Mouse (Mus musculus) CD4-positive, CD25-positive, alpha-beta regulatory T cell (primary cell): ENCODE data around the gene Hoxc5. TPM values are rescaled to one million over a fixed set of nuclear protein-coding genes. Genes with fewer than 3 reads are reported as not detected.

Experiments
- polyA plus RNA-seq: library from polyadenylated mRNA; unstranded; fragments of 100-300 nt; shearing (Covaris generic); gene quantifications from one replicate; pipeline ENCODE4 v1.2.1, GENCODE M21; 2017

Gene Hoxc5
- polyA plus RNA-seq = not detected

GRCm38 (mm10) chr15:102967312-102967510, at the start of gene Hoxc5:
Gene Hoxc5, plus strand, starts transcription at chr15:102967443.

DNA sequence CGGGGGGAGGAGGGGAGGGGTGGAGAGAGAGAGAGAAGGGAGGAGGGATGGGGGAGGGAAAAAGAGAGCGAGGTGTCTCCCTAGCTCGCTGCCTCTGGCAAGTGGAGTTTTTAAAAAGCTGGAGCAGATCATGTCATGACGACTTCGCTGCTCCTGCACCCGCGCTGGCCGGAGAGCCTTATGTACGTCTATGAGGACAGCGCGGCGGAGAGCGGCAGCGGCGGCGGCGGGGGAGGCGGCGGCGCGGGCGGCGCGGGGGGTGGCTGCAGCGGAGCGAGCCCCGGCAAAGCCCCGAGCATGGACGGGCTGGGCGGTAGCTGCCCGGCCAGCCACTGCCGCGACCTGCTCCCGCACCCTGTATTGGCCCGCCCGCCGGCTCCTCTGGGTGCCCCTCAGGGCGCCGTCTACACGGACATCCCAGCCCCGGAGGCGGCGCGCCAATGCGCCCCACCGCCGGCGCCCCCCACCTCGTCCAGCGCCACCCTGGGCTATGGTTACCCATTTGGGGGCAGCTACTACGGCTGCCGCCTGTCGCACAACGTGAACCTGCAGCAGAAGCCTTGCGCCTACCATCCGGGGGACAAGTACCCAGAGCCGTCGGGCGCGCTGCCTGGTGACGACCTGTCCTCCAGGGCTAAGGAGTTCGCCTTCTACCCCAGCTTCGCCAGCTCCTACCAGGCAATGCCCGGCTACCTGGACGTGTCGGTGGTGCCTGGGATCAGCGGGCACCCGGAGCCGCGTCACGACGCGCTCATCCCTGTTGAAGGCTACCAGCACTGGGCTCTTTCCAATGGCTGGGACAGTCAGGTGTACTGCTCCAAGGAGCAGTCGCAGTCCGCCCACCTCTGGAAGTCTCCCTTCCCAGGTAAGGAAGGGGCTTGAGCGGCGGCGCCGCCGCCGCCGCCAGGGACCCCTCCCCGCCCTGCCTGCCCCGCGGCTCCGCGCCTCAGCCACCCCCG, 45.9 kb upstream of the Hoxc5 start, which contains the start of gene Hoxc13:
Hoxc13 (plus strand) TSS at position 51 of the 959 bp plus-strand sequence.

DNA sequence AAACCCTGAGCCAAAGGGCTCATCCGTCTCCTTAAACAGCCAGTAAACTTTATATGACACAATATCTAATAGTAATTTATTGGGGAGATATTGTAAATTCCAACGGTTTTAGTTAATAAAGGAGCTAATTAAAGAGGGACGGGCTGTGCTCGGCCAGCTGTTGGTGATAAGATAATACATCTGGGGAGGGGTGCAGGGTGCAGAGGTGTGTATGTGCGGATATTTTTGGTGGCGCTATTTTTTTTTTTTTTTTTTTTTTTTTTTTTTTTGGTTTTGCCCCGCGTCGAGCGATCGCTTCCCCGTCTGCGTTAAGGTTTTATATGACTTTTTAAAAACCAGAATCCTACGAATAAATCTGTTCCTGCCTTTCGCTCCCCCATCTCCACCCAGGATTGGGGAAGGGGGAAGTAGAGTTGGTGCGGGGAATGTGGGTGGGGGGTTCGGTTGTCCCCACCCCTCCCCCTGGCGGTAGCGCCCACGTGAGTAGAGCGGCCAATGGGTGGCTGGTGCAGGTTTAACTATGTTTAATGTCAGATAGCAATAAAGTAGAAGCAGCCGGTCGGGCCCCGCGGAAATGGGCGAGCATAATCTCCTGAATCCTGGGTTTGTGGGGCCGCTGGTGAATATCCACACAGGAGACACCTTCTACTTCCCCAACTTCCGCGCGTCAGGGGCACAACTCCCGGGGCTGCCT, 30.8 kb upstream of the Hoxc5 start, which contains the start of gene Hoxc12:
Hoxc12 (plus strand) TSS at position 479 of the 694 bp plus-strand sequence.

GRCm38 (mm10) chr15:102954192-102955006, 12.8 kb upstream of the Hoxc5 start, which contains the start of gene Hoxc11:
Gene Hoxc11, plus strand, starts transcription at chr15:102954427.

DNA sequence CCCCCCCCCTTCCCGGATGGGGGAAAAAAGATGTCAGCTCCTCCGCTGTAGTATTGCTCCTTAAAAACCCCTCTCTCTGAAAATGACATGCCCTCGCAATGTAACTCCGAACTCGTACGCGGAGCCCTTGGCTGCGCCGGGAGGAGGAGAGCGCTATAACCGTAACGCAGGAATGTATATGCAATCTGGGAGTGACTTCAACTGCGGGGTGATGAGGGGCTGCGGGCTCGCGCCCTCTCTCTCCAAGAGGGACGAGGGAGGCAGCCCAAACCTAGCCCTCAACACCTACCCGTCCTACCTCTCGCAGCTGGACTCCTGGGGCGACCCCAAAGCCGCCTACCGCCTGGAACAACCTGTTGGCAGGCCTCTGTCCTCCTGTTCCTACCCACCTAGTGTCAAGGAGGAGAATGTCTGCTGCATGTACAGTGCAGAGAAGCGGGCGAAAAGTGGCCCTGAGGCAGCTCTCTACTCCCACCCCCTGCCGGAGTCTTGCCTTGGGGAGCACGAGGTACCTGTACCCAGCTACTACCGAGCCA, 399 bp upstream of the Hoxc5 start, which contains the start of gene Hoxc10:
Hoxc10 (plus strand) TSS at position 21 of the 536 bp plus-strand sequence.

GRCm38 (mm10) chr15:102976171-102976570, 8.9 kb downstream of the Hoxc5 start, which contains the start of gene Hoxc9:
Gene Hoxc9, plus strand, starts transcription at chr15:102976439.

GRCm38 (mm10) chr15:102990461-102991397, 23.5 kb downstream of the Hoxc5 start, which contains the start of gene Hoxc8:
Gene Hoxc8, plus strand, starts transcription at chr15:102990607.

DNA sequence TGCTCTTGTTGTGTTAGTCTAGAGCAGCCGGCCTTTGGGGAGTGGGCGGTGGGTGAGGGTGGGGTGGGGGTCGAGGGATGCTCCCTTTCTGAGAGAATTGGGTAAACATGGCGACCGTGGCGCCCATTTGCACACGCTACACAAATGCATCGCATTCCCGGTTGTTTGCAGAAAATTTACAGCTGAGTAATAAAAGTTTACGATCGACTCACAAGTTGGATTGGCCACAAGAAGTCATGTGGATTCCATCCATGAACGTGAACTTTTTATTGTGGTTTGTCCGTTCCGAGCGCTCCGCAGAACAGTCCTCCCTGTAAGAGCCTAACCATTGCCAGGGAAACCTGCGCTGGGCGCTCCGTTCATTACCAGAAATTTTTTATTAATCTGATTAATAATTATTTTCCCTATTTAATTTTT, 30.7 kb downstream of the Hoxc5 start, which contains the start of gene Hoxc6:
Hoxc6 (plus strand) TSS at position 319 of the 417 bp plus-strand sequence.

DNA sequence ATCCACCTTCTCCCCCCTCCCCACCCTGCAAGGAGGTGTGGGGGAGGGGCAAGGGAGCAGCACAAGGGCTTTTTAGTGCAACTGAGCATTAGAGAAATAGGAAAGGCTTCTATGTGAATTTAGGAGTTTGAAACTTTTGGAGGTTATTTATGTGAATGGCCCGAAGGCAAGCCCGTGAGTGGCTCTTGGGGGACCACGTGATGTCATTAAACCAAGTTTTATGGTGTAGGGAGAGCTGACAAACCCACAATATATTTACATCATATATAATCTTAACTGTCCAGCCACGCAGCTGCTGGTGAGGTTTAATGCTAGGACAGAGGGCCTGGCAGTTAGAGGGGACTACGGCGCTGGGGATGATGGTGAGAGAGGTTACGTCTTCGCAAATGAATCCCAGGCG, 51.4 kb downstream of the Hoxc5 start, which contains the start of gene Hoxc4:
Hoxc4 (plus strand) TSS at position 299 of the 400 bp plus-strand sequence.

Other genes with a start within 250 kb of the Hoxc5 start
- gene Calcoco1, start 245.3 kb upstream of the Hoxc5 start, polyA plus RNA-seq = 46.7 TPM
- not detected for gene Hoxc13, start 46.3 kb upstream of the Hoxc5 start, polyA plus RNA-seq
- not detected for gene Hoxc12, start 30.7 kb upstream of the Hoxc5 start, polyA plus RNA-seq
- gene Hoxc11, start 13.0 kb upstream of the Hoxc5 start, polyA plus RNA-seq = not detected
- gene Hoxc10, start 647 bp upstream of the Hoxc5 start, polyA plus RNA-seq = not detected
- 0.08 TPM for gene Hoxc9, start 9.0 kb downstream of the Hoxc5 start, polyA plus RNA-seq
- gene Hoxc8, start 23.2 kb downstream of the Hoxc5 start, polyA plus RNA-seq = 0.12 TPM
- gene Hoxc6, start 30.8 kb downstream of the Hoxc5 start, polyA plus RNA-seq = not detected
- gene Hoxc4, start 51.5 kb downstream of the Hoxc5 start, polyA plus RNA-seq = not detected
- gene Smug1, start 199.6 kb downstream of the Hoxc5 start, polyA plus RNA-seq = 9.8 TPM